Mouse (Mus musculus) liver, embryonic 14.5 days (tissue): ENCODE measurements at regions not wholly inside any gene's neighbourhood (a gene's known extent, or its start where the extent isn't known, plus 50 kb on each side); places are given as distances from the start of the nearest gene placed in this dataset.

Experiments
- ATAC-seq: fragments of 200-750 bp; cut with Nextera tagmentation; 2 replicates; pipeline ENCODE4 v1.8.0; 2017; ENCODE audit warnings: moderate number of reproducible peaks, mild to moderate bottlenecking, moderate library complexity; ENCODE audit not compliant: insufficient read depth
- DNase-seq, 3 experiments: peaks; one replicate each; pipeline ENCODE4 v3.0.0-alpha.2; 2012 to 2013; ENCODE audit warnings: low read depth in 3 of 3, low spot score in 3 of 3
- H3K27ac ChIP-seq: fragments of 300-500 bp; sonication (generic); 2 replicates; pipeline ENCODE4 v1.5.1; 2014; ENCODE audit warnings: moderate library complexity, mild to moderate bottlenecking, control low read depth, inconsistent platforms
- H3K27me3 ChIP-seq: fragments of 300-500 bp; sonication (generic); 2 replicates; pipeline ENCODE4 v1.6.1; 2014; ENCODE audit warnings: mild to moderate bottlenecking, low read length, moderate library complexity; ENCODE audit not compliant: control insufficient read depth, insufficient read depth
- H3K36me3 ChIP-seq: fragments of 300-500 bp; sonication (generic); replicated peaks from 2 replicates; pipeline ENCODE4 v1.6.1; 2014; ENCODE audit warnings: low read depth; ENCODE audit not compliant: control insufficient read depth, insufficient read depth
- H3K4me1 ChIP-seq, 2 experiments: fragments of 200-500 bp in 1 of 2; fragments of 300-500 bp in 1 of 2; sonication (generic) in 1 of 2; replicated peaks; 2 replicates each; pipeline ENCODE4 v1.6.1; 2012 to 2014; ENCODE audit warnings: antibody characterized with exemption in 1 of 2, inconsistent platforms in 1 of 2, low read length in 1 of 2; ENCODE audit not compliant: control insufficient read depth in 2 of 2, insufficient read depth in 2 of 2
- H3K4me2 ChIP-seq: fragments of 300-500 bp; sonication (generic); 2 replicates; pipeline ENCODE4 v1.6.1; 2014; ENCODE audit warnings: low read depth, mild to moderate bottlenecking, control low read depth, moderate library complexity
- H3K4me3 ChIP-seq, 2 experiments: fragments of 200-500 bp in 1 of 2; fragments of 300-500 bp in 1 of 2; sonication (generic) in 1 of 2; 2 replicates each; pipeline ENCODE4 v1.5.1; 2012 to 2014; ENCODE audit warnings: low read depth in 2 of 2, low read length in 2 of 2, mild to moderate bottlenecking in 2 of 2, control low read depth in 1 of 2, inconsistent platforms in 1 of 2, moderate library complexity in 1 of 2; ENCODE audit not compliant: insufficient read depth in 1 of 2
- H3K9ac ChIP-seq: fragments of 300-500 bp; sonication (generic); replicated peaks from 2 replicates; pipeline ENCODE4 v1.6.1; 2014; ENCODE audit warnings: mild to moderate bottlenecking, control low read depth, moderate library complexity
- H3K9me3 ChIP-seq: fragments of 300-500 bp; sonication (generic); 2 replicates; pipeline ENCODE4 v1.6.1; 2016; ENCODE audit warnings: low read length, mixed read lengths; ENCODE audit not compliant: control insufficient read depth
- CTCF ChIP-seq: IDR thresholded peaks from 2 replicates; pipeline ENCODE4 v1.5.1; 2016; ENCODE audit warnings: antibody characterized with exemption, low read depth, control low read depth
- EP300 ChIP-seq: IDR thresholded peaks from 2 replicates; pipeline ENCODE4 v1.6.1; 2016; ENCODE audit warnings: antibody characterized with exemption, low read depth
- WGBS: fragments of 180-500 bp; shearing (Covaris S2); extraction: QIAGEN DNeasy Blood & Tissue Kit; methylation state at CpG from one replicate; pipeline ENCODE4 v1.1.7; 2014; ENCODE audit not compliant: insufficient replicate concordance; 5-methylcytosine and 5-hydroxymethylcytosine counted together

GRCm38 (mm10) chr19:14371360-14371759, 226.5 kb downstream of the Tle4 start:
- H3K4me3 ChIP-seq, result no peak overlapping the region
- WGBS, result 57% methylated on average over 5 of the region's 5 CpGs
- TF ChIP-seq CTCF, result no peak
- no peak for TF ChIP-seq EP300
- no peak overlapping the region for H3K27ac ChIP-seq
- no peaks in the 10 kb centered on the region for H3K9me3 ChIP-seq
- no peak overlapping the region for H3K9ac ChIP-seq
- no peaks in the 10 kb centered on the region for H3K4me1 ChIP-seq
- no peak for DNase-seq
- no peaks in the 10 kb centered on the region for H3K27me3 ChIP-seq
- no peaks in the 10 kb centered on the region for H3K36me3 ChIP-seq
- no peak for ATAC-seq
- H3K4me2 ChIP-seq, result no peak overlapping the region

DNA sequence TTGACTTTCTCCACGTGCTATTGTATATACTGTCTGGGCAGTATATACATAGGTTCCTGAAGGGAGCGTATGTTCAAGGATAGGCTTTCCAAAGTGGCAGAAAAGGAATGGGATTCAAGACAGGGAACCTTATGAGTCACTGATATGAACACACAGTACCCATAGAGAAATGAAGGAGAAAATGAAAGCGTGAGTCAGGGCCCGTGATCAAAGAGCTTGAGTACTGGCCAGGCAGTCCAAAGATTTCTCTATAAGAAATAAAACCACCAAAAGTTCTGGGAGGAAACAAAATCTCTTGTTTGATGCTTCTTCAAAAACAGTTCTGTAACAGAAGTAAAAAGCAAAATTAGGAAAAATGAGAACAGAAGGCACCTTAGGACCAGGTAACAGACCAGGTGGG, 223.9 kb downstream of the Tle4 start:
- Histone ChIP-seq H3K4me2 (no peak overlapping the region), H3K9ac (no peak overlapping the region), H3K36me3 (no peaks in the 10 kb centered on the region), H3K27me3 (no peaks in the 10 kb centered on the region), H3K27ac (no peak overlapping the region), H3K4me1 (no peaks in the 10 kb centered on the region), H3K4me3 (no peak overlapping the region), H3K9me3 (no peaks in the 10 kb centered on the region)
- no peak for TF ChIP-seq EP300
- TF ChIP-seq CTCF, result no peak
- 70% methylated on average over 4 of the region's 4 CpGs for WGBS
- ATAC-seq (no peak), DNase-seq (no peak)

- no peaks in the 10 kb centered on the region for H3K9me3 ChIP-seq
- H3K4me3 ChIP-seq, result no peak overlapping the region
- H3K4me2 ChIP-seq, result no peak overlapping the region
- no peaks in the 10 kb centered on the region for H3K4me1 ChIP-seq
- no peak overlapping the region for H3K27ac ChIP-seq
- ATAC-seq, result no peak
- H3K27me3 ChIP-seq, result no peaks in the 10 kb centered on the region
- no peak overlapping the region for H3K9ac ChIP-seq
- no peak for DNase-seq
- no peak for TF ChIP-seq CTCF
- no peak for TF ChIP-seq EP300
- H3K36me3 ChIP-seq, result no peaks in the 10 kb centered on the region
These were observed 217.0 kb downstream of the Tle4 start for GRCm38 (mm10) chr19:14380898-14381297.

DNA sequence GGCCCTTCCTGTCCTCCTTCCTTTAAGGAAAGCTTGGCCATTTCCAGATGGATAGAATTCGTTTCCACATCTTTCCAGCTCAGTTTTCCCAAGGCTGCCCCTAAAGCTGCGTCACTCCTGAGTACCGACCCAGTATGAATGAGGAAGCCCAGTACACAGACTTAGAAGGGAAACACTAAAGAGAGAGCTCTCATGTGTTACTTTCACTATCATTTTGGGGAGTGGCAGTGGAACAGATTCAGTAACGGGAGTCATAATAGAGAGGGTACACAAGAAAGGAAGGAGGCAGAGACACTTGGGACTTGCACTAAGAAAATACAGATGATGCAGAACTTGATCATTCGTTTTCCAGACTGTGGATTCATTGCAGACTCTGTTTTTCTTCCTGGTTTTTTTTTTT, 210.1 kb downstream of the Tle4 start:
- no peak for DNase-seq
- 48% methylated on average over 5 of the region's 5 CpGs for WGBS

GRCm38 (mm10) chr19:14388539-14388938, 209.3 kb downstream of the Tle4 start:
- Histone ChIP-seq H3K27ac (no peak overlapping the region), H3K4me1 (no peaks in the 10 kb centered on the region), H3K9ac (no peak overlapping the region), H3K4me3 (no peak overlapping the region), H3K4me2 (no peak overlapping the region), H3K9me3 (no peaks in the 10 kb centered on the region), H3K36me3 (no peaks in the 10 kb centered on the region), H3K27me3 (no peaks in the 10 kb centered on the region)
- DNase-seq, result no peak
- TF ChIP-seq CTCF (peak; percentile 8; the same call in 1 of the 2 replicates), EP300 (no peak)
- 31% methylated on average over 4 of the region's 4 CpGs for WGBS
- ATAC-seq, result no peak

More for the DNA sequence above, 210.1 kb downstream of the Tle4 start:
- Histone ChIP-seq H3K9ac (no peak overlapping the region), H3K9me3 (no peaks in the 10 kb centered on the region), H3K36me3 (no peaks in the 10 kb centered on the region), H3K4me2 (no peak overlapping the region), H3K4me3 (no peak overlapping the region), H3K4me1 (no peaks in the 10 kb centered on the region), H3K27me3 (no peaks in the 10 kb centered on the region), H3K27ac (no peak overlapping the region)
- TF ChIP-seq EP300 (no peak), CTCF (no peak)
- no peak for ATAC-seq
